Mouse (Mus musculus) layer of hippocampus, adult 9-11 months (tissue): ENCODE results near the gene Fam114a2.

Experiments used
- DNase-seq: peaks from one replicate; pipeline ENCODE4 v3.0.0; 2022

The Fam114a2 gene

GRCm38 (mm10) chr11:57518751-57519148 lies 333 bp upstream of the Fam114a2 start:
- no peak for DNase-seq

- DNase-seq: no peak
These were observed 1.4 kb downstream of the Fam114a2 start for GRCm38 (mm10) chr11:57516946-57517441.

GRCm38 (mm10) chr11:57515218-57515617 lies 3.2 kb downstream of the Fam114a2 start:
- no peak for DNase-seq

GRCm38 (mm10) chr11:57506899-57507298 lies 11.5 kb downstream of the Fam114a2 start:
- peak; percentile 56 for DNase-seq

- no peak for DNase-seq
These were observed 15.3 kb downstream of the Fam114a2 start for GRCm38 (mm10) chr11:57503155-57503554.

GRCm38 (mm10) chr11:57498215-57498614 lies 20.2 kb downstream of the Fam114a2 start:
- no peak for DNase-seq

GRCm38 (mm10) chr11:57497701-57498100 lies 20.7 kb downstream of the Fam114a2 start:
- no peak for DNase-seq

- no peak for DNase-seq
These were observed 21.9 kb downstream of the Fam114a2 start for GRCm38 (mm10) chr11:57496462-57497039.

- no peak for DNase-seq
These were observed 30.0 kb downstream of the Fam114a2 start for GRCm38 (mm10) chr11:57488436-57488835.

GRCm38 (mm10) chr11:57478077-57478476 lies 40.3 kb downstream of the Fam114a2 start:
- no peak for DNase-seq

- DNase-seq: peak; percentile 38
These were observed 43.3 kb downstream of the Fam114a2 start for GRCm38 (mm10) chr11:57475119-57475518.

GRCm38 (mm10) chr11:57474296-57474941 lies 44.0 kb downstream of the Fam114a2 start:
- peak; percentile 67 for DNase-seq

GRCm38 (mm10) chr11:57470979-57471378 lies 47.4 kb downstream of the Fam114a2 start:
- DNase-seq: peak; percentile 34

GRCm38 (mm10) chr11:57470056-57470455 lies 48.4 kb downstream of the Fam114a2 start:
- no peak for DNase-seq

GRCm38 (mm10) chr11:57468706-57469105 lies 49.7 kb downstream of the Fam114a2 start:
- no peak for DNase-seq

- peak; percentile 34 for DNase-seq
These were observed 51.0 kb downstream of the Fam114a2 start for GRCm38 (mm10) chr11:57467159-57468110.

GRCm38 (mm10) chr11:57465844-57466243 lies 52.6 kb downstream of the Fam114a2 start:
- DNase-seq: no peak

- no peak for DNase-seq
These were observed 53.4 kb downstream of the Fam114a2 start for GRCm38 (mm10) chr11:57465025-57465424.

- no peak for DNase-seq
These were observed 58.7 kb downstream of the Fam114a2 start for GRCm38 (mm10) chr11:57459759-57460158.

- DNase-seq: no peak
These were observed 64.0 kb downstream of the Fam114a2 start for GRCm38 (mm10) chr11:57454421-57454820.

- DNase-seq: no peak
These were observed 73.0 kb downstream of the Fam114a2 start for GRCm38 (mm10) chr11:57445237-57445962.

GRCm38 (mm10) chr11:57434153-57434552 lies 84.3 kb downstream of the Fam114a2 start:
- DNase-seq: no peak
